Mouse (Mus musculus) myocyte (in vitro differentiated cells): ENCODE data around the gene Krtdap.

Experiments used
- MAX ChIP-seq: IDR thresholded peaks from one replicate; pipeline ENCODE4 v1.6.1; 2011; ENCODE audit warnings: low read depth, mild to moderate bottlenecking, control low read depth
- MYOD1 ChIP-seq, 3 experiments: IDR thresholded peaks; one replicate each; pipeline ENCODE4 v1.6.1; 2011; ENCODE audit warnings: control low read depth in 2 of 3, low read depth in 2 of 3, mild to moderate bottlenecking in 2 of 3, moderate library complexity in 1 of 3; ENCODE audit not compliant: insufficient read length in 2 of 3, control insufficient read depth in 1 of 3
- MYOG ChIP-seq, 3 experiments: IDR thresholded peaks; one replicate each; pipeline ENCODE4 v1.6.1; 2011; ENCODE audit warnings: control low read depth in 2 of 3, low read depth in 2 of 3, mild to moderate bottlenecking in 2 of 3; ENCODE audit not compliant: insufficient read length in 2 of 3, control insufficient read depth in 1 of 3, insufficient read depth in 1 of 3
- POLR2A ChIP-seq: IDR thresholded peaks from one replicate; pipeline ENCODE4 v1.6.1; 2011; ENCODE audit warnings: low read depth, mild to moderate bottlenecking, control low read depth, moderate library complexity; ENCODE audit not compliant: insufficient read length
- POLR2AphosphoS2 ChIP-seq: IDR thresholded peaks from one replicate; pipeline ENCODE4 v1.6.1; 2011; ENCODE audit warnings: low read depth, control low read depth; ENCODE audit not compliant: insufficient read length
- TCF12 ChIP-seq: IDR thresholded peaks from one replicate; pipeline ENCODE4 v1.6.1; 2011; ENCODE audit warnings: mild to moderate bottlenecking, control low read depth; ENCODE audit not compliant: poor library complexity, insufficient read depth, severe bottlenecking
- TCF3 ChIP-seq: IDR thresholded peaks from one replicate; pipeline ENCODE4 v1.6.1; 2011; ENCODE audit warnings: low read depth, control low read depth; ENCODE audit not compliant: insufficient read length
- USF1 ChIP-seq: IDR thresholded peaks from one replicate; pipeline ENCODE4 v1.6.1; 2011; ENCODE audit warnings: low read depth, mild to moderate bottlenecking, control low read depth, moderate library complexity

GRCm38 (mm10) chr7:30776104-30776503 lies 11.6 kb upstream of the Krtdap start:
- TF ChIP-seq POLR2A (no peak), MYOG (IDR thresholded peaks at IDR 0.05; ENCODE audit: control insufficient read depth in 1 of 3, insufficient read depth in 1 of 3, insufficient read length in 2 of 3, low read depth in 2 of 3) (no peak), MYOD1 (IDR thresholded peaks at IDR 0.05; ENCODE audit: control insufficient read depth in 1 of 3, insufficient read length in 2 of 3, low read depth in 2 of 3) (no peak), MAX (no peak), USF1 (no peak), TCF12 (no peak), TCF3 (no peak), POLR2AphosphoS2 (no peak)
